Mouse (Mus musculus): ENCODE data around the gene Tcea2. TPM values are rescaled to one million over a fixed set of nuclear protein-coding genes. Genes with fewer than 3 reads are reported as not detected.

Tcea2 gene
- polyA plus RNA-seq, 1 experiment = 4.4 TPM

DNA sequence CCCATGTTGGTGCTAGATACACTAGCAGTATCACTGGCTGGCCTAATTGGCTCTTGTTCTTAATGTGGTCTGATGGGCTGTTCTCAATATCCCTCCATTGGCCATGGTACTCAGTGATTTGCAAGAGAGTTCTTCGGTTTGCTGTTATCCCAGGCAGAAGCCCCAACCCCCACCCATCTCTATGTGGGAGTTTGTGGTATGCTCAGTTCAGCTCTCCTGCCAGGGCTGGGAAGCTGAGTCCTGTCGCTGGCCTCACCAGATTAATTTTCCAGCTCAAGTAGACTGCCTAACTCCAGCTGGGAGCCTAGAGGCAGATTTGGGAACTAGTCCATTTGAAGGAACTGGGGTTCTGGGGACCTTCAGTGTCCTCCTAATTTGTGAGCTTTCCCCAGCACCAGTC, 22.7 kb upstream of the Tcea2 start:
- TF ChIP-seq POLR2A (IDR thresholded peaks at IDR 0.05; ENCODE audit: borderline replicate concordance, low read depth, low read length) (no peak), CTCF (IDR thresholded peaks at IDR 0.05; ENCODE audit: low read depth, low read length) (no peak)
- peaks cover 15% of the 10 kb centered on the region for H3K4me1 ChIP-seq (ENCODE audit: control insufficient read depth, insufficient read depth, low read length)
- no peak overlapping the region for H3K27ac ChIP-seq (ENCODE audit: insufficient read depth, low read depth, low read length)
- H3K4me3 ChIP-seq (ENCODE audit: insufficient read depth, low read length) = no peak overlapping the region

DNA sequence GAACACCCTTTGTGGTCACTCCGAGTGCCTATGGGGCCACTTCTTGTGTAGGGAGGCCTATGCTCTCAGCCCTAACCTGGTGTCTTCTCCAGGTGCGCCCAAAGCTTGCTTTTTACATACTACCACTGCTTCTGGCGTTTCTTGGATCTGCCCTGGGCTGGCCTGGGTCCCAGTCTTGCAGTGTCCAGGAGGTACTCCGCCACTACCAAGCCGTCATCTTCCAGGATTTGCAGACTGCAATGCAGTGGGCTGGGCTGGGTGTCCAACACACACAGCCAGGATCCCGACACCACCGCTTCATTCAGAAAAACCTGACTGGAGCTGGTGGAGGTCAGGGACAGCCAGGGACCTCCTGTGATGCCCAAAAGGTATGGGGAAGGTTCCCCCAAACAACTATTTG, 21.6 kb upstream of the Tcea2 start:
- H3K27ac ChIP-seq (ENCODE audit: insufficient read depth, low read depth, low read length) = no peak overlapping the region
- H3K4me3 ChIP-seq (ENCODE audit: insufficient read depth, low read length) = no peak overlapping the region
- TF ChIP-seq CTCF (IDR thresholded peaks at IDR 0.05; ENCODE audit: low read depth, low read length) (no peak), POLR2A (IDR thresholded peaks at IDR 0.05; ENCODE audit: borderline replicate concordance, low read depth, low read length) (no peak)
- H3K4me1 ChIP-seq (ENCODE audit: control insufficient read depth, insufficient read depth, low read length) = peaks cover 18% of the 10 kb centered on the region

GRCm38 (mm10) chr2:181658930-181659555, 21.1 kb upstream of the Tcea2 start:
- TF ChIP-seq CTCF (IDR thresholded peaks at IDR 0.05; ENCODE audit: low read depth, low read length) = no peak
- TF ChIP-seq POLR2A (IDR thresholded peaks at IDR 0.05; ENCODE audit: borderline replicate concordance, low read depth, low read length) = no peak
- peak overlapping the region; percentile 26; the same call in 1 of the 2 replicates for H3K27ac ChIP-seq (ENCODE audit: insufficient read depth, low read depth, low read length)
- H3K4me1 ChIP-seq (ENCODE audit: control insufficient read depth, insufficient read depth, low read length) = peaks cover 20% of the 10 kb centered on the region
- H3K4me3 ChIP-seq (ENCODE audit: insufficient read depth, low read length) = no peak overlapping the region

DNA sequence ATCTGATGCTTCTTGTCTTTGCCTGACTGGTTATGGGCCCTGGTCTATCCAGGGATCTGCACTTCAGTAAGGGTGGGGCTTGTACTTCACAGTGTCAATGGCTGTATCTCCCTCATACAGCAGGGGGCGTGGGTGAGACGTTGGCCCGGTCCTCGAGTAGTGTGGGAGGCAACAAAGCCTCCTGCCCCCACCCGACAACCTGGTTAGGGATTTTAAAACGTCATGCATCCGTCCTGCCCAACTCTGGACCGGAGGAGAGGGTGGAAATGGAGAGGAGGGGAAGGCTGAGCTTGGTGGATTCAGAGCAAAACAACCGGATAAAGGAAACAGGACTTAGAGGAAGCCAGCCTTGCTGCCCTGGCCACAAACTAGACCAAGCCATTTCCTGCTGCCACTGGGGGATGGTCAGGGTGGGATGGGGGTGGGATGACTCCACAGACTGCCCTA, 20.5 kb upstream of the Tcea2 start:
- Histone ChIP-seq H3K27ac (ENCODE audit: insufficient read depth, low read depth, low read length) (peak overlapping the region; percentile 26; the same call in 1 of the 2 replicates), H3K4me1 (ENCODE audit: control insufficient read depth, insufficient read depth, low read length) (peaks cover 20% of the 10 kb centered on the region), H3K4me3 (ENCODE audit: insufficient read depth, low read length) (peak overlapping the region; percentile 4; the same call in 1 of the 2 replicates)
- peak; percentile 83 for TF ChIP-seq CTCF (IDR thresholded peaks at IDR 0.05; ENCODE audit: low read depth, low read length)
- TF ChIP-seq POLR2A (IDR thresholded peaks at IDR 0.05; ENCODE audit: borderline replicate concordance, low read depth, low read length) = no peak

GRCm38 (mm10) chr2:181662620-181663297, 17.4 kb upstream of the Tcea2 start:
- H3K4me3 ChIP-seq (ENCODE audit: insufficient read depth, low read length) = no peak overlapping the region

GRCm38 (mm10) chr2:181663298-181663630, 16.8 kb upstream of the Tcea2 start:
- Histone ChIP-seq H3K4me1 (ENCODE audit: control insufficient read depth, insufficient read depth, low read length) (peaks cover 20% of the 10 kb centered on the region), H3K27ac (ENCODE audit: insufficient read depth, low read depth, low read length) (no peak overlapping the region), H3K4me3 (ENCODE audit: insufficient read depth, low read length) (no peak overlapping the region)
- TF ChIP-seq POLR2A (IDR thresholded peaks at IDR 0.05; ENCODE audit: borderline replicate concordance, low read depth, low read length) (no peak), CTCF (IDR thresholded peaks at IDR 0.05; ENCODE audit: low read depth, low read length) (no peak)

More at GRCm38 (mm10) chr2:181662620-181663297, 17.4 kb upstream of the Tcea2 start:
- no peak overlapping the region for H3K27ac ChIP-seq (ENCODE audit: insufficient read depth, low read depth, low read length)
- H3K4me1 ChIP-seq (ENCODE audit: control insufficient read depth, insufficient read depth, low read length) = peaks cover 20% of the 10 kb centered on the region
- no peak for TF ChIP-seq CTCF (IDR thresholded peaks at IDR 0.05; ENCODE audit: low read depth, low read length)
- TF ChIP-seq POLR2A (IDR thresholded peaks at IDR 0.05; ENCODE audit: borderline replicate concordance, low read depth, low read length) = no peak

DNA sequence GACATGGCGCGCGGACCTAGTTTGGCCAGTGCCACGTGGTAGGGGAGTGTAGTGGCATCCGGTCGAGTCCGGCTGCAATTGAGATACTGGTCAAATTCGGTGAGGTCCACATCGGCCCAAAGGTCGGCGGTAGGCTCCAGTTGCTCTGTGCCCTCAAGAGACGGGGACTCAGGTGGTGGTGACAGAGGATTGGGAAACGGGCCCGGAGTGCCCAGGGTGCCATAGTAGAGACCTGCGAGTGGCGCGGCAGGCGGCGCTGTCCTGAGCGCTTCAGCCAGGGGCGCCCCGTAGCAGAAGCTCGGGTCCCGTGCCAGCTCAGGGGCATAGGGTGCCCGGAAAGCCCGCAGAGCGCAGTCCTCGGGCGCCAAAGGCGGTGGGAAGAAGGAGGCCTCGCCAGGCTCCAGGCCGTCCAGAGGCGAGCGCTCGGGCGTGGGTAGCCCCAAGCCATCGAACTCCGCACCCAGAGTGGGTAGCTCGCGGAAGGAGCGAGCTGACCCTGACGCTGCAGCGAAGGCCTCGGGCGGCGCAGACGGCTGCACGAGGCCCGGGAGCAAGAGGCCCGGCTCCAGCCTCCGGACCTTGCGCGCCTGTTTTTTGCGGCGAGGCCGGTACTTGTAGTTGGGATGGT, 9.7 kb upstream of the Tcea2 start:
- no peak overlapping the region for H3K4me3 ChIP-seq (ENCODE audit: insufficient read depth, low read length)
- H3K27ac ChIP-seq (ENCODE audit: insufficient read depth, low read depth, low read length) = no peak overlapping the region
- TF ChIP-seq POLR2A (IDR thresholded peaks at IDR 0.05; ENCODE audit: borderline replicate concordance, low read depth, low read length) (no peak), CTCF (IDR thresholded peaks at IDR 0.05; ENCODE audit: low read depth, low read length) (no peak)
- H3K4me1 ChIP-seq (ENCODE audit: control insufficient read depth, insufficient read depth, low read length) = peaks cover 3% of the 10 kb centered on the region; the same call in 1 of the 2 replicates

DNA sequence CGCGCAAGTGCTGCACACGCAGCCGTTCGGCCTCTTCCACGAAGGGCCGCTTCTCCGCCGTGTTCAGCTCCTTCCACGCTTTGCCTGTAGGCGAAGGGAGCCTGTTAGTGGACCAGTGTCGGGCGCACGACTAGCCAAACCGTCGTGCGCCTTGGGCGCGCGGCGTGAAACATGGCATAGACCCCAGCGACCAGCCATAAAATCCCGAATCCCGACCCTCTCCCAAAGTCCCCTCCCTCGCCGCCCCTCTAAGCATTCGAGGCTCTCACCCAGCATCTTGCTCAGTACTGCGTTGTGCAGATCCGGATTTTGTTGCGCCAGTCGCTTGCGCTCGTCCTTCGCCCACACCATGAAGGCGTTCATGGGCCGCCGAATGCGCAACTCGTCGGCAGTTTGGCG, 9.2 kb upstream of the Tcea2 start:
- TF ChIP-seq CTCF (IDR thresholded peaks at IDR 0.05; ENCODE audit: low read depth, low read length) (no peak), POLR2A (IDR thresholded peaks at IDR 0.05; ENCODE audit: borderline replicate concordance, low read depth, low read length) (no peak)
- Histone ChIP-seq H3K27ac (ENCODE audit: insufficient read depth, low read depth, low read length) (no peak overlapping the region), H3K4me1 (ENCODE audit: control insufficient read depth, insufficient read depth, low read length) (peaks cover 7% of the 10 kb centered on the region), H3K4me3 (ENCODE audit: insufficient read depth, low read length) (no peak overlapping the region)

DNA sequence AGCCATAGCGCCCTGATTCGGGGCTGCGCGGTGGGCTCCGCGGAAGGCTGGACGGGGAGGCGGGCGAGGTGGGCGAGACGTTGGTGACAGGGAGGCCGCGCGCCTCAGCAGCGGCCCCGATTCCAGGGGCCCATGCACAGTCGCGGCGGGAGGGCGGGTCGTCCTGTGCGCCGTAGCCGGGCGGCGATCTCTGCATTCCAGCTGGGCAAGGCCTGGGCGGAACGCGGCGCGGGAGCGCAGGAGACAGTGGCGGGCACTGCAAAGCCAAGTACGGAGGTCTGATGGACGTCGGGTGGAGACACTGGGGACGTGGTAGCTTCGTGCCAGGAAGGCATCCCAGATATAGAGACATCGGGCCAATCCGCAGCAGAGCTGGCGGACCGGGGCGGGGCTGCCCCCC, 8.8 kb upstream of the Tcea2 start, which contains the start of gene Sox18:
Gene Sox18 (minus strand): TSS at position 315 of the 400 bp plus-strand sequence.
- no peak within 1 kb of the TSS for H3K4me3 ChIP-seq (ENCODE audit: insufficient read depth, low read length)
- H3K4me1 ChIP-seq (ENCODE audit: control insufficient read depth, insufficient read depth, low read length) = peaks cover 8% of the 10 kb centered on the region
- no peak within 1 kb of the TSS for H3K27ac ChIP-seq (ENCODE audit: insufficient read depth, low read depth, low read length)
- TF ChIP-seq POLR2A (IDR thresholded peaks at IDR 0.05; ENCODE audit: borderline replicate concordance, low read depth, low read length) = no peak
- TF ChIP-seq CTCF (IDR thresholded peaks at IDR 0.05; ENCODE audit: low read depth, low read length) = no peak

- TF ChIP-seq POLR2A (IDR thresholded peaks at IDR 0.05; ENCODE audit: borderline replicate concordance, low read depth, low read length) = no peak
- TF ChIP-seq CTCF (IDR thresholded peaks at IDR 0.05; ENCODE audit: low read depth, low read length) = no peak
- H3K4me1 ChIP-seq (ENCODE audit: control insufficient read depth, insufficient read depth, low read length) = peaks cover 8% of the 10 kb centered on the region
- no peak overlapping the region for H3K4me3 ChIP-seq (ENCODE audit: insufficient read depth, low read length)
- H3K27ac ChIP-seq (ENCODE audit: insufficient read depth, low read depth, low read length) = no peak overlapping the region
Observed at GRCm38 (mm10) chr2:181671984-181672383, 8.1 kb upstream of the Tcea2 start.

Data from bone marrow macrophage, adult 2 months (primary cell).